Mouse (Mus musculus): ENCODE measurements at regions not wholly inside any gene's neighbourhood (a gene's known extent, or its start where the extent isn't known, plus 50 kb on each side); places are given as distances from the start of the nearest gene placed in this dataset.
A peak's percentile ranks its signal among the peaks of the same experiment; 100 is the strongest.

DNA sequence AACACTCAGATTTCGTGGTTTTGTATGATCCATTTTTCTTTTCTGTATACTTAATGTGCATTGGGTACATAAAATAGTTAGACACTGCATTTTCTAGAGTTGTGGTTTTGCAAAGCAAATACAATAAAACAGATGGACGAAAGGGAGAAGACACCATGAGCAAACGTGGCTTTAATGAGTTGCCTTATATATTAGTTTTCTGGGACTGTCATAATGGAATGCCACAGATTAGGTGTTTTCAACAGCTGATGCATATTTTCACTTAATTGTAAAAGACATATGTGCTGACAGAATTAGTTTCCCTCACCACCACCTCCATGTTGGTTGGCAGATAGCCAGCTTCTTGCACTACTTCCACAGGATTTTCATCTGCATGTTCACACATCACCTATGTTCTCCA lies 1607.9 kb downstream of the Hace1 start:
- Histone ChIP-seq H3K9ac (ENCODE audit: low read depth, low read length) (no peak overlapping the region), H3K9me3 (replicated peaks; ENCODE audit: low read length) (no peaks in the 10 kb centered on the region), H3K36me3 (ENCODE audit: insufficient read depth, low read length) (no peaks in the 10 kb centered on the region), H3K27ac (no peak overlapping the region), H3K4me2 (ENCODE audit: low read length) (no peak overlapping the region), H3K4me3 (replicated peaks; ENCODE audit: low read depth, low read length) (no peak overlapping the region), H3K27me3 (ENCODE audit: insufficient read depth, low read length) (no peaks in the 10 kb centered on the region), H3K4me1 (replicated peaks; ENCODE audit: insufficient read depth, low read length) (no peaks in the 10 kb centered on the region)
- DNase-seq (ENCODE audit: low spot score), result no peak
- no peak for ATAC-seq (replicated peaks; ENCODE audit: low FRiP score, low read depth)
- no peak for TF ChIP-seq CTCF (IDR thresholded peaks at IDR 0.05; ENCODE audit: low read depth)
- WGBS, result 57% methylated on average over 3 of the region's 3 CpGs

DNA sequence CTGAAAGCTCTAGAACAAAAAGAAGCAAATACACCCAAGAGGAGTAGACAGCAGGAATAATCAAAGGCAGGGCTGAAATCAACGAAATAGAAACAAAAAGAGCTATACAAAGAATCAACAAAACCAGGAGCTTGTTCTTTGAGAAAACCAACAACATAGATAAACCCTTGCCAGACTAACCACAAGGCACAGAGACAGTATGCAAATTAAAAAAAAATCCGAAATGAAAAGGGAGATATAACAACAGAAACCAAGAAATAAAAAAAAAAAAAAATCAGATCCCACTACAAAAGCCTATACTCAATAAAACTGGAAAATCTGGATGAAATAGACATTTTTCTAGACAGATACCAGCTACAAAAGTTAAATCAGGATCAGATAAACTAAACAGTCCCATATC lies 1638.6 kb downstream of the Hace1 start:
- no peak overlapping the region for H3K4me2 ChIP-seq (ENCODE audit: low read length)
- no peaks in the 10 kb centered on the region for H3K4me1 ChIP-seq (replicated peaks; ENCODE audit: insufficient read depth, low read length)
- no peaks in the 10 kb centered on the region for H3K27me3 ChIP-seq (ENCODE audit: insufficient read depth, low read length)
- no peak for TF ChIP-seq CTCF (IDR thresholded peaks at IDR 0.05; ENCODE audit: low read depth)
- H3K36me3 ChIP-seq (ENCODE audit: insufficient read depth, low read length), result no peaks in the 10 kb centered on the region
- DNase-seq (ENCODE audit: low spot score) (no peak), ATAC-seq (replicated peaks; ENCODE audit: low FRiP score, low read depth) (no peak)
- WGBS, result 64% methylated on average over 2 of the region's 2 CpGs
- H3K27ac ChIP-seq, result no peak overlapping the region
- no peak overlapping the region for H3K4me3 ChIP-seq (replicated peaks; ENCODE audit: low read depth, low read length)
- H3K9ac ChIP-seq (ENCODE audit: low read depth, low read length), result no peak overlapping the region
- no peaks in the 10 kb centered on the region for H3K9me3 ChIP-seq (replicated peaks; ENCODE audit: low read length)

DNA sequence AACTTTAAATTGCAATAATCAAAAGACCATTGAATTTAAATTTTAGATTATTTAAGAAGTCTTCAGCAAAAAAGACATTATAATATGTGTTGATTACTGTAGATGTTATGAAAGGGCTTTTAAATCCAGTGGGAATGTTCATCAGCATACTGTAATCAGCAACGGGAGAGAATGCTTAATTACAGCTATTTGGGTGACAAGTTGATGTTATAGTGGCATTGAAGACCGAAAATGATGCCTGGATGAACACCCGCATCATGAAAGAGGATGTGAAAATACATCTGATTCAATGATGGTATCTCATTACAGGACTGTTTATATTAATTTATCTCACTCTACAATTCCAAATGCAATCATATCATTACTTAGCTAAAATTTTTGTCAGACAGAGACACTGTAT lies 1685.4 kb downstream of the Hace1 start:
- no peaks in the 10 kb centered on the region for H3K36me3 ChIP-seq (ENCODE audit: insufficient read depth, low read length)

DNA sequence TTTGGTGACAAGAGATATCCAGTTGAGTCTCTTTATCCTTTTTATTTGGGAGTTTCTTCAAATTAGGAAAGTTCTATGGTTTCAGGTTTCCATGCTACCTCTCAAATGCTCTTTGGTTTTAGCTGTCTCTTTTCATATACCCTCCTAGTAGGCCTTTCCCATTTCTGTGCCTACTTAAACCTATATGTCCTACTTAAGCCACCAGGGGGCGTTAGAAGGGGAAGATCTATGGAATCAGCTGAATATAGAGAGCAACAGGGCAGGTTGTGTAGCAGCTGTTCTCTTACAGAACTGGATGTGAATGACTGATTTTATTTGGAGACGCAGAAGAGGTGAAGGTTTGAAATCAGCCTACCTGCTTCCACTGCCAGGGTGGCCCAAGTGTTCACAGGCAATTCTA lies 1708.1 kb downstream of the Hace1 start:
- Histone ChIP-seq H3K4me1 (replicated peaks; ENCODE audit: insufficient read depth, low read length) (no peaks in the 10 kb centered on the region), H3K9me3 (replicated peaks; ENCODE audit: low read length) (no peaks in the 10 kb centered on the region), H3K36me3 (ENCODE audit: insufficient read depth, low read length) (no peaks in the 10 kb centered on the region), H3K4me2 (ENCODE audit: low read length) (no peak overlapping the region), H3K27ac (no peak overlapping the region), H3K4me3 (replicated peaks; ENCODE audit: low read depth, low read length) (no peak overlapping the region), H3K27me3 (ENCODE audit: insufficient read depth, low read length) (no peaks in the 10 kb centered on the region), H3K9ac (ENCODE audit: low read depth, low read length) (no peak overlapping the region)
- TF ChIP-seq CTCF (IDR thresholded peaks at IDR 0.05; ENCODE audit: low read depth), result peak; percentile 39; the same call in 1 of the 2 replicates
- peak; percentile 4 for DNase-seq (ENCODE audit: low spot score)
- no peak for ATAC-seq (replicated peaks; ENCODE audit: low FRiP score, low read depth)
- 36% methylated on average over 2 of the region's 2 CpGs for WGBS

More for the DNA sequence above, 1685.4 kb downstream of the Hace1 start:
- H3K9ac ChIP-seq (ENCODE audit: low read depth, low read length), result no peak overlapping the region
- H3K27ac ChIP-seq, result no peak overlapping the region
- ATAC-seq (replicated peaks; ENCODE audit: low FRiP score, low read depth) (no peak), DNase-seq (ENCODE audit: low spot score) (no peak)
- no peak for TF ChIP-seq CTCF (IDR thresholded peaks at IDR 0.05; ENCODE audit: low read depth)
- 74% methylated on average over 3 of the region's 3 CpGs for WGBS
- H3K27me3 ChIP-seq (ENCODE audit: insufficient read depth, low read length), result no peaks in the 10 kb centered on the region
- H3K9me3 ChIP-seq (replicated peaks; ENCODE audit: low read length), result no peaks in the 10 kb centered on the region
- H3K4me1 ChIP-seq (replicated peaks; ENCODE audit: insufficient read depth, low read length), result no peaks in the 10 kb centered on the region
- H3K4me2 ChIP-seq (ENCODE audit: low read length), result no peak overlapping the region
- no peak overlapping the region for H3K4me3 ChIP-seq (replicated peaks; ENCODE audit: low read depth, low read length)

DNA sequence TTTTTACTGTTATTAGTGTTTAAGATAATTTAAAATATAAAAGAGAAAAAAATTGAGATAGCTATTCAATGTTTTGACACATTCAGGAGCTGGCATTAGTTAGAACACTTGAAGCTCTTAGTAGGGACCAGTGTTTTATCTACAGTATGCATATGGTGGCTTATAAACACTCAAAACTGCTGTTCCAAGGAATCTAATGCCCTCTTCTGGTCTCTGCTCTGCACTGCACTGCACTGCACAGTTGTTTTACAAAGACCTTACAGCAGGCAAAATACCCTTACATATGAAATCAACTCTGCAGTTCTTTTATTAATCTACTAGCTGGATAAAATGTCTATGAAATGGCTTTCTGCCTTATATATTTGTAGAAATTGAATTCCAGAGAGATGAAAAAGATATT lies 1722.5 kb downstream of the Hace1 start:
- Histone ChIP-seq H3K4me3 (replicated peaks; ENCODE audit: low read depth, low read length) (no peak overlapping the region), H3K36me3 (ENCODE audit: insufficient read depth, low read length) (no peaks in the 10 kb centered on the region), H3K4me1 (replicated peaks; ENCODE audit: insufficient read depth, low read length) (no peaks in the 10 kb centered on the region), H3K27me3 (ENCODE audit: insufficient read depth, low read length) (no peaks in the 10 kb centered on the region), H3K27ac (no peak overlapping the region), H3K4me2 (ENCODE audit: low read length) (no peak overlapping the region), H3K9ac (ENCODE audit: low read depth, low read length) (no peak overlapping the region), H3K9me3 (replicated peaks; ENCODE audit: low read length) (no peaks in the 10 kb centered on the region)
- no peak for ATAC-seq (replicated peaks; ENCODE audit: low FRiP score, low read depth)
- DNase-seq (ENCODE audit: low spot score), result no peak
- TF ChIP-seq CTCF (IDR thresholded peaks at IDR 0.05; ENCODE audit: low read depth), result no peak

All from kidney, postnatal 0 days (tissue).